Mouse (Mus musculus) urinary bladder, postnatal 25 days (tissue): Measurements from ENCODE around the gene Atp6v1c2.
A peak's percentile ranks its signal among the peaks of the same experiment; 100 is the strongest.

Experiments
- DNase-seq: peaks from one replicate; pipeline ENCODE4 v3.0.0; 2022; ENCODE audit warnings: low spot score

Gene Atp6v1c2

DNA sequence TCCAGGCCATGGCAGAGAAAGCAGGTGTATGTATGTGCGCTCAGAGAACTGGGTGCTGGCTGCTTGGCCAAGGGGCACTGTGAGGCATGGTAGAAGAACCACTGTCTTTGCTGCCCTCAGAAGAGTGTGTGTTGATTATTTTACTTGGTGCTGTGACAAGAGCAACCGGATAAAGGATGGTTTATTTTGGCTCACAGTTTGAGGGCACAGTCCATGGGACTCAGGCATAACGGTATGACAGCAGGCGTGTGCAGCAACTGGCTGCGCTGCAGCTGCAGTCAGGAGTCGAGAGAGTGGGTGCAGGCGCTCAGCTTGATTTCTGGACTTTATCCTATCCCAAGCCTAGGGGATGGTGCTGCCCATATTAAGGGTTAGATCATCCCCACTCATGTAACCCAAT lies 70.7 kb downstream of the Atp6v1c2 start:
- DNase-seq: no peak

DNA sequence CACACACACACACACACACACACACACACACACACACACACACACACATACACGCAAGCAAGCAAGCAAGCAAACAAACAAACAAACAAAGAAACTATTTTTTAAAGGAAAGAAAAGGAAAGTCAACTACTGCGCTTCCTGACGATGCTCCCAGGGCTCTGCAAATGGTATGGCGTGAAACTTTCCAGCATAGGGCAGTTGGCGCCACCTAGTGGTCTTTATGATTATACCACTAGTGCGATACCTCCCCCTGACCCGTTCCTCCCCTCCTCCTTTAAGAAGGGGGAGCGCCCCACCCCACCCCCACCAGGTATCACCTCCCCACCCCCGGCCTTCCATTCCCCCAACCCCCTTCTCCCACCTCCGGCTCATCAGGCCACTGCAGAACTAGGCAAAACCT lies 72.3 kb downstream of the Atp6v1c2 start:
- DNase-seq: peak; percentile 40

DNA sequence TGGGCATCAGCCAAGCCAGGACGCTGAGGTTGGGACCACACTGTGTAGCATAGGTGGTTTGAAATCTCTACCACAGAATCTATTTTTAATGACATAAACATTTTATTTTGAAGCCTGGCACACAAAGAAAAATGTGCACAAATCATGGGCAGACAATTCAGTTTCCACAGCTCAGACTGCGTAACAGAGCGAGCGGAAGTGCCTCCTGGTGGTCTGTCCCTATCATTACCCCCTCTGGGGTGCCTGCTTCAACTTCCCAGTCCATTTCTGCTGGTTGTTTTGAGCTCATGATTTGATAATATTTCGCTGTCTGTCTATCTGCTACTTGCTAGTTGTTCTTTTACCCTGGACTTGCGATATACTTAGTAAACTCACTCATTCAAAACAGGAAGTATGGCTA lies 73.6 kb downstream of the Atp6v1c2 start:
- DNase-seq: no peak

DNA sequence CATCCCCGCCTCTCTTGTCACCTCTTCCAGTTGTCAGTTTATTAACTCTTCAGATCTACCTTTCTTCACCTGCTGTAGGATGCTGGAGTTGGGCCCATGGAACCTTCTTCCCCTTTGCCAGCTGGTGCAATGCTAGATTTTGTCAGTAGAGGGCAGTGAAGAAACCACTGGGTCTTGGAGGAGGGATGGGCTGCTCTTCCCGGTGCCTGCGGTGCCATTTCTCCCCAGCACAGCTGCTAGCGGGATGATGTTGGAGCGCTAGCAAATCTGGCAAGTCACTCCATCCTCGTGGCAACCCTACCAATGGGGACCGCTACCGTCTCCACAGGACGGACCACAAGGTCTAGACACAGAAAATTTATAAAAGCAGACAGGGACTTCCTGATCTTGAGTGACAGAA lies 76.1 kb downstream of the Atp6v1c2 start:
- DNase-seq: peak; percentile 51

DNA sequence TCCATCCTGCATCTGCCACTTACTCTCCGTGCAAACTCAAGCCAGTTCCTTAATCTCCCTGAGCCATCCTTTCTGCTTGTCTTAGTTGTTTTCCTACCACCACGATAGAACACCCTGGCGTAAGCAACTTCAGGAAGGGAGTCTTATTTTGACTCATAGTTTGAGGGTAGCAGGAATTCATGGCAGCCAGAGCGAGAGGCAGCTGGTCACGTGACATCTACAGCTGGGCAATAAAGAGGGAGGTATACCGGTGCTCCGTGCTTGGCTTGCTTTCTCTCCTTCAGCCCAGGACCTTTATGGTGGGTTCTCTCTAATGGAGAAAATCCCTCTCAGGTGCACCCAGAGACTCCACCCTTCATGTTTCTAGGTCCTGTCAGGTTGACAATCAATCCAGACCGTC lies 78.2 kb downstream of the Atp6v1c2 start:
- no peak for DNase-seq

DNA sequence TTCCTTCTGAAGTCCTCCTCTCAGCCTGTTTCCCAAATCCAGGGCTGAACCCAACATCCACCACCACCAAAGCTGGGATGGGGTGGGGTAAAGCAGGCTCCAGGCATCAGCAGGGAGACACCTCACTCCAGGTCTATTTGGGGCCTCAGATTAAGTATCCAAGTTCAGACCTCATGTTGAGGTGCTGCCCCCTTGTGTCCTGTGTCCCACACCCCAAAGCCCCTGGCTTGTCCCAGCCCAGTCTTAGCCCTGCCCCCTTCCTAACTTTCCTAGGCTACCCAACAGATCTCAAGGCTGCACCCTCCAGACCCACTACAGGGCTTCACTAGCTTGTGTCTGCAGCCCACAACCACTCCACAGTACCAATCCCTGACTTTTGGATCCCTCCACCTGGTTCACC lies 87.1 kb downstream of the Atp6v1c2 start:
- DNase-seq: no peak

DNA sequence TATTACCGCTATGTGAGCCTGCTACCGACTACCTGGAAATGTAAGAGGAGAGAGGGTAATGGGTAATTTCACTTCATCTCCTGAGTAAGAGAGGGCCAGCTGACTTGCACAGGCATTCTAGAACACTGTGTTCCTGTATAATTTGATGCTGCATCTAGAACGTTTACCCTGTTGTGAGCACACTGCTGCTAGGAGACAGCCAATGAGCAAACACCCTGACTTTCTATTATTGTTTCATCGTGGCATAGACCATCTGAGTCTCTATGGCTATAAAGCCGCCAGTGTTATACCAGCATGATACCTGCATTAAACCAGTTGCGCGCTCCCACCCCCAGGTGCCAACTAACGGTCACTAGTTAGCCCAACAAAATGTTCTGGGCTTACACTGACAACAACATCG lies 87.5 kb downstream of the Atp6v1c2 start:
- no peak for DNase-seq

DNA sequence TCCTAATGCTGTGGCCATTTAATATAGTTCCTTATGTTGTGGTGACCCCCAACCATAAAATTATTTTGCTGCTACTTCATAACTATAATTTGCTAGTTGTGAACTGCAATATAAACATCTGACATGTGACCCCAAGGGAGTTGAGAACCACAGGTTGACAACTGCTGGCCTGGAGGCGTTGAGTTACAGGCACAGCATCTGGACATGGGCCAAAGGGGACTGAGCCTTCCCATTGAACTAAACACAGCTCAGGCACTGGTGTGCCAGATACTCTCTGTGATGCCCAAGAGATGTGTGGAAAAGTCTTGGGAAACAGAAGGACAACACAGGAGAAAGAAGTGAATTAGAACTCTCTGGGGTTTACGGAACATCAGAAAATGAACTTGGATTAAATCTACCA lies 88.1 kb downstream of the Atp6v1c2 start:
- no peak for DNase-seq

DNA sequence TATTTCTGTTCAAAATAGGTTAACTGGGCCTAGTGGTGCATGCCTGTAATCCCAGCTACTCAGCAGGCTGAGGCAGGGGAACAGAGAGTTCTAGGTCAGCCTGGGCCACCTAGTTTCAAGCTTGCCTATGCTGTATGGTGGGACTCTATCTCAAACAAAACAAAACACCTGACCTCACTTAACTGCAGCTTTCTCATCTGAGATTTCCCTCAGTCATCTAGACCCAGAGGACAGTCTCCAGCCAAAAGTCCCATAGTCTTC lies 89.8 kb downstream of the Atp6v1c2 start:
- no peak for DNase-seq

DNA sequence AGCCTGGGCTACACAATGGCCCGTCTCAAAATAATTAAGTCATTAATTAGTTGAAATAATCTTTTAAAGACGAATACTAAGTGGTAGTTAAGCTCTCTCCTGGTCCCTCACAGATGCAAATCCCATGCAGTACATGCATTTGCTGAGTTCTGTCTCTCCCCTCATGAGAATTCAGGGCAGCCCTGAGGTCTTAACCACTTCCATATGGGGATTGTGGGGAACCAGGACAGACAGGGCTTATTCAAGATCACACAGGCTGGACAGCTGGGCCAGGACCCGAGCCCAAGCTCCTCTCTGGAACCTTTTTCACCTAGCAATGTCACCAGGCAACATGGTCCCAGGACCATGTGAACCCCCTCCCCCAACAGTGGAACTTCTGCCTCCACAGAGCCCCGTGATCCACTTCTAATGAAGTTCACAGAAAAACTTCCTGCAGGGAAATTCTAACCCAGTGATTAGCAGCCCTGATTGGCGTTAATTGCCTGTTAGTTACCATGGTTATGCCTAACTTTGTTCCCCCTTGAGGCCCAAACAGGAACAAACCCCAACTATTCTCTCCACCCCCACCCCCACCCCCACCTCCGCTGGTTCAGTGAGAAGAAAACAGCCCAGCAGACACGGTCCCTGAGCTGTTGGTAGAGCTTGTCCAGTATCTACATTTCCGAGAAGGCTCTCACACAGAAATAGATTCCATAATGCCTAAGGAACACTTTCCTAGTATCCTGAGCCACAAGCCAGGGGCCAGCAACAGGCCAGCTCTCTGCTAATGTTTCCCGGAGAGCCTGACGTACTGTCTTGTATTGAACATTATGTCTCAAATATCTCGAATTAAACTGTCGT lies 90.4 kb downstream of the Atp6v1c2 start:
- no peak for DNase-seq

DNA sequence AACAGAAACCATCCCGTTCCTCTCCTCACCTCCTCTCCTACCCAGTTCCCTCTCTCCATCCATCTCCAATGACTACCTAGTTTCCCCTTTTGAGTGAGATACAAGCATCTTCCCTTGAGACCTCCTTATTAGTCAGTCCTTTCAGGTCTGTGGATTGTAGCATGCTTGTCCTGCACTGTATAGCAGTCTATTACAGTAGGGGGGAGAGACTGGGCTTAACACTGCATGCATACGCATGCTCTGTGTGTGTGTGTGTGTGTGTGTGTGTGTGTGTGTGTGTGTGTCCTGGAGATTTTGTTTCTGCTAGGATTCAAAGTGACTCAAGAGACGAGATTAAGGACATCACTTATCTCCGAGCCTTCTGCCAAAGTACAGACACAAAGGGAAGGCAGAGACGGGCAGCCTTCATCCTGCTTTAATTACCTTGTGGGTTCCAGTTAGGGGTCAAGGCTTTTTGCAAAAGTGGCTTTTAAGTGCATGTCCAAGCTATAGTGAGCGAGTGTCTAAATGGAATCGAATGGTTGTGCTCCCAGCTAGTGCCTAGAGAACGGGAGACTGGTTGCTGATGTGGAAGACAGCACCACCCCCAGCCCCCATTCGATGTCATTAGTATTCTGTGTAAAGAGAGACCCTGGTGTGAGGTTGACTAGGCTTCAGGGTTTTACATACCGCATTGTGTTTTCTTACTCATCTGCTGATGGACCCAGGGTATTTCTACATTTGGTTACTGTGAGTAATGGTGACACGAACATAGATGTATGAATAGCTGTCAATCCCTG lies 93.4 kb downstream of the Atp6v1c2 start:
- no peak for DNase-seq
